Mouse (Mus musculus) heart, postnatal 0 days (tissue): ENCODE data around the gene Prtg.

Experiments used
- CTCF ChIP-seq: IDR thresholded peaks from 2 replicates; pipeline ENCODE4 v1.5.1; 2016; ENCODE audit warnings: antibody characterized with exemption, control low read depth, low read depth
- EP300 ChIP-seq: IDR thresholded peaks from 2 replicates; pipeline ENCODE4 v1.6.1; 2016; ENCODE audit warnings: antibody characterized with exemption, low read depth

- TF ChIP-seq CTCF (no peak), EP300 (no peak)
These were observed 16.0 kb upstream of the Prtg start for GRCm38 (mm10) chr9:72790530-72791212.
